Mouse (Mus musculus): Measurements from ENCODE around the gene Olfr611. TPM values are rescaled to one million over a fixed set of nuclear protein-coding genes. Genes with fewer than 3 reads are reported as not detected.

The Olfr611 gene
- polyA plus RNA-seq, 1 experiment from 2014 or later = not detected

Other genes starting within 250 kb of the Olfr611 start
- not detected in 2 replicates for gene Olfr596, start 215.2 kb downstream of the Olfr611 start, polyA plus RNA-seq (2015; fragmentation: Nextera tagmentation; extraction: Ambion mirVana)
- not detected in 2 replicates for gene Olfr597, start 204.5 kb downstream of the Olfr611 start, polyA plus RNA-seq (2015; fragmentation: Nextera tagmentation; extraction: Ambion mirVana)
- not detected in 2 replicates for gene Olfr598, start 197.3 kb downstream of the Olfr611 start, polyA plus RNA-seq (2015; fragmentation: Nextera tagmentation; extraction: Ambion mirVana)
- not detected in 2 replicates for gene Olfr599, start 184.9 kb downstream of the Olfr611 start, polyA plus RNA-seq (2015; fragmentation: Nextera tagmentation; extraction: Ambion mirVana)
- gene Olfr600, start 171.2 kb downstream of the Olfr611 start, polyA plus RNA-seq (2015; fragmentation: Nextera tagmentation; extraction: Ambion mirVana) = not detected in 2 replicates
- not detected in 2 replicates for gene Olfr601, start 158.2 kb downstream of the Olfr611 start, polyA plus RNA-seq (2015; fragmentation: Nextera tagmentation; extraction: Ambion mirVana)
- gene Olfr603, start 134.7 kb downstream of the Olfr611 start, polyA plus RNA-seq (2015; fragmentation: Nextera tagmentation; extraction: Ambion mirVana) = not detected in 2 replicates
- gene Usp17lc, start 105.8 kb downstream of the Olfr611 start, polyA plus RNA-seq (2015; fragmentation: Nextera tagmentation; extraction: Ambion mirVana) = not detected in 2 replicates
- gene Olfr605, start 75.4 kb downstream of the Olfr611 start, polyA plus RNA-seq (2015; fragmentation: Nextera tagmentation; extraction: Ambion mirVana) = not detected in 2 replicates
- gene Olfr606, start 71.8 kb downstream of the Olfr611 start, polyA plus RNA-seq (2015; fragmentation: Nextera tagmentation; extraction: Ambion mirVana) = not detected in 2 replicates
- gene Olfr607, start 56.7 kb downstream of the Olfr611 start, polyA plus RNA-seq (2015; fragmentation: Nextera tagmentation; extraction: Ambion mirVana) = not detected in 2 replicates
- gene Olfr608, start 51.0 kb downstream of the Olfr611 start, polyA plus RNA-seq (2015; fragmentation: Nextera tagmentation; extraction: Ambion mirVana) = not detected in 2 replicates
- gene Olfr609, start 22.8 kb downstream of the Olfr611 start, polyA plus RNA-seq (2015; fragmentation: Nextera tagmentation; extraction: Ambion mirVana) = not detected in 2 replicates
- not detected in 2 replicates for gene Olfr610, start 8.7 kb downstream of the Olfr611 start, polyA plus RNA-seq (2015; fragmentation: Nextera tagmentation; extraction: Ambion mirVana)
- gene Olfr612, start 21.9 kb upstream of the Olfr611 start, polyA plus RNA-seq (2015; fragmentation: Nextera tagmentation; extraction: Ambion mirVana) = not detected in 2 replicates
- not detected in 2 replicates for gene Olfr613, start 27.2 kb upstream of the Olfr611 start, polyA plus RNA-seq (2015; fragmentation: Nextera tagmentation; extraction: Ambion mirVana)
- gene Olfr615, start 35.2 kb upstream of the Olfr611 start, polyA plus RNA-seq (2015; fragmentation: Nextera tagmentation; extraction: Ambion mirVana) = not detected in 2 replicates
- gene Olfr616, start 48.3 kb upstream of the Olfr611 start, polyA plus RNA-seq (2015; fragmentation: Nextera tagmentation; extraction: Ambion mirVana) = not detected in 2 replicates
- gene Olfr617, start 52.2 kb upstream of the Olfr611 start, polyA plus RNA-seq (2015; fragmentation: Nextera tagmentation; extraction: Ambion mirVana) = not detected in 2 replicates
- gene Olfr618, start 69.3 kb upstream of the Olfr611 start, polyA plus RNA-seq (2015; fragmentation: Nextera tagmentation; extraction: Ambion mirVana) = not detected in 2 replicates
- gene Olfr619, start 79.7 kb upstream of the Olfr611 start, polyA plus RNA-seq (2015; fragmentation: Nextera tagmentation; extraction: Ambion mirVana) = not detected in 2 replicates
- gene Olfr620, start 91.7 kb upstream of the Olfr611 start, polyA plus RNA-seq (2015; fragmentation: Nextera tagmentation; extraction: Ambion mirVana) = not detected in 2 replicates
- gene Olfr622, start 121.9 kb upstream of the Olfr611 start, polyA plus RNA-seq (2015; fragmentation: Nextera tagmentation; extraction: Ambion mirVana) = not detected in 2 replicates
- not detected in 2 replicates for gene Olfr623, start 142.9 kb upstream of the Olfr611 start, polyA plus RNA-seq (2015; fragmentation: Nextera tagmentation; extraction: Ambion mirVana)
- gene Olfr624, start 150.3 kb upstream of the Olfr611 start, polyA plus RNA-seq (2015; fragmentation: Nextera tagmentation; extraction: Ambion mirVana) = 0.04 and 0.06 TPM in 2 replicates
- not detected in 2 replicates for gene Olfr625-ps1, start 161.9 kb upstream of the Olfr611 start, polyA plus RNA-seq (2015; fragmentation: Nextera tagmentation; extraction: Ambion mirVana)
- not detected in 2 replicates for gene Olfr243, start 193.8 kb upstream of the Olfr611 start, polyA plus RNA-seq (2015; fragmentation: Nextera tagmentation; extraction: Ambion mirVana)
- not detected in 2 replicates for gene Olfr628, start 209.5 kb upstream of the Olfr611 start, polyA plus RNA-seq (2015; fragmentation: Nextera tagmentation; extraction: Ambion mirVana)
- gene Olfr629, start 224.1 kb upstream of the Olfr611 start, polyA plus RNA-seq (2015; fragmentation: Nextera tagmentation; extraction: Ambion mirVana) = not detected in 2 replicates
- not detected in 2 replicates for gene Olfr630, start 236.5 kb upstream of the Olfr611 start, polyA plus RNA-seq (2015; fragmentation: Nextera tagmentation; extraction: Ambion mirVana)

Data from intestine, embryonic 16.5 days (tissue).